Mouse (Mus musculus) left cerebral cortex, adult 8-10 months (tissue): ENCODE measurements around the gene Dram1. TPM values are rescaled to one million over a fixed set of nuclear protein-coding genes. Genes with fewer than 3 reads are reported as not detected.

Experiments used
- DNase-seq, 2 experiments: peaks; one replicate each; pipeline ENCODE4 v3.0.0; 2022; ENCODE audit warnings: low spot score in 2 of 2
- total RNA-seq, 4 experiments: library from RNA; stranded (reverse); gene quantifications; 2 replicates each; pipeline ENCODE4 v1.2.4; 2022

Dram1 gene
- total RNA-seq, 4 experiments from 2014 or later = 0.65 to 1.9 (median 0.81) TPM

- no peak for DNase-seq
Measured at GRCm38 (mm10) chr10:88295091-88295490, 83.8 kb downstream of the Dram1 start.

DNA sequence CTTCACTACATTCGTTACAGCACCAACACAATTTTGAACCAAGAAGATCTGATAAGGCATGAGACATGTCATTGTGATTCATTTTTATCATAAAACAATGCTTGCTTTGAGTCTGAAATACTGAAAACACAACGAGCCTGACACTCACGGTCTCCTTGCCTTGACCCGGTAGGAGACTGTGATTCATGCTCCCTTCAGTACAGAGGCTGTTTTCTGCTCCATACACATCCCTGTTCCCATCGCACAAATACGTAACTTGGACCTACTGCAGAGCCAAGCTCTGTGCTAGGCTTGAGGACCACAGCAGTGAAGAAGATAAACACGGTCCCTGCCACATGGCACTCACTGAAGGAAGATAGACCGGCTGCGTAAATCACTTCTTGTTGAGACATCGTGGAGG, 90.8 kb downstream of the Dram1 start:
- DNase-seq = no peak

GRCm38 (mm10) chr10:88287261-88287660, 91.6 kb downstream of the Dram1 start:
- no peak for DNase-seq

DNA sequence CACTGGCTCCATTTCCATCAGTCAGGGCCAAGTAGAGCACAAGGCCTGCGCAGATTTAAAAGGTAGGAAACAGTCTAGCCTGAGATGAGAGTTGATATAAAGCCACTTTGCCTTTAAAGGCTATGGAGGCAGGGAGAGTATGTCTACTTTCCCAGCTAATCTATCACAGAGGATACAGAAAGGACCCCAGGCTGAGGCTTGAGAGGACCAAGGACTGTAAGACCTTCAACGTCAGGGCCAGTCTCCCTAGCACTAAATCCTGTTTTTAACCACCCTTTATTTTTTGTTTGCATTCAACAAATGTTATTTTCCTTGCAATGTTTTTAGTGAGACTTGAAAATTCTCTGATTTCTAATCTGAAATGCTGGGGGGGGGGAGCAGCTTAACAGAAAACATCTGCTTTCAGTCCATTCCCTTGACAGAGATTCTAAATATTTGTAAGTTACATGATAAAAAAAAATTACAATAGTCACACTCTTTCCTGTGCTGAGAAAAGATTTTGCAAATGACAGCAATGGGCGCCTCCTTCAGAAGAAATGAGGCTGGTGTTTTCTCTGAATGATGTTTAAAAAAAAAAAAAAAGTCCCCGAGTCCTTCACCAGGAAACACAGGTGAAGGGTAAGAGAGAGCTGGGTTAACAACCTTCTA, 94.4 kb downstream of the Dram1 start:
- DNase-seq = no peak

- DNase-seq = no peak
Measured at GRCm38 (mm10) chr10:88281699-88282098, 97.2 kb downstream of the Dram1 start.

GRCm38 (mm10) chr10:88274045-88274444, 104.8 kb downstream of the Dram1 start:
- no peak for DNase-seq

Other genes with a start within 250 kb of the Dram1 start
- 1 to 10 TPM in 3 of 4 experiments, under 1 TPM in 1; 0.72 to 2.1 (median 1.4) TPM for gene Parpbp, start 232.1 kb downstream of the Dram1 start, total RNA-seq
- 1 to 10 TPM; 7.7 to 9.5 (median 8.2) TPM for gene Nup37, start 232.1 kb downstream of the Dram1 start, total RNA-seq
- gene Washc3, start 178.0 kb downstream of the Dram1 start, total RNA-seq = 10 to 100 TPM; 27.1 to 30.7 (median 27.2) TPM
- 10 to 100 TPM; 61.9 to 69.7 (median 63.8) TPM for gene Gnptab, start 52 bp upstream of the Dram1 start, total RNA-seq
- gene Sycp3, start 80.5 kb upstream of the Dram1 start, total RNA-seq = 1 to 10 TPM in 1 of 4 experiments, under 1 TPM in 3; 0.63 to 1.3 (median 0.88) TPM
- 10 to 100 TPM; 38.4 to 45.0 (median 39.7) TPM for gene Chpt1, start 125.0 kb upstream of the Dram1 start, total RNA-seq
- gene Mybpc1, start 226.1 kb upstream of the Dram1 start, total RNA-seq = 1 to 10 TPM; 4.3 to 5.9 (median 5.4) TPM